Mouse (Mus musculus) bone marrow macrophage, adult 2 months (primary cell): ENCODE measurements around the gene Laptm4a.

Experiments
- CTCF ChIP-seq: IDR thresholded peaks from 2 replicates; pipeline ENCODE4 v1.5.1; 2012; ENCODE audit warnings: low read depth, mild to moderate bottlenecking, low read length, moderate library complexity
- POLR2A ChIP-seq: IDR thresholded peaks from 2 replicates; pipeline ENCODE4 v1.6.1; 2012; ENCODE audit warnings: mild to moderate bottlenecking, low read depth, low read length, borderline replicate concordance

DNA sequence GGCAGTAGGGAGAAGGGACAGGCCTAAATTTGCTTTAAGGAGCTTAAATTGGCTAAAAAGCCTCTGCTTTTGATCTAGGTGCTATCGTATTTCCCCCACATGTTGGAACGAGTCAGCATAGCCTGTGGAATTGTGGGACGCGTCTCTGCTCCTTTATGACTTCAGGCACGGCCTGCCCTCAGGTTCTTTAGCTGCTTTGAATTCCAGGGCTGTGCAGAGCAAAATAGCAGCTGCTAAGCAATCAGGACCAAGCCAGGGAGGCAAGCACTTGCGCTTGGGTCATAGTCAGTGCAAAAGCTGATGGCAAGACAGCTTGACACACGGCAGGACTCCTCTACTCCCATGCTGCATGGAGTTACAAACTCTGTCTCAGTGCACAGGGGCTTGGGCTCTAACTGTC is 24.3 kb upstream of the Laptm4a start:
- TF ChIP-seq CTCF, result no peak
- TF ChIP-seq POLR2A, result no peak
